Mouse (Mus musculus) lung, adult 2 months (tissue): ENCODE results near the gene Rftn1.

Source experiments
- CTCF ChIP-seq: fragments of 200-500 bp; IDR thresholded peaks from 2 replicates; pipeline ENCODE4 v1.5.1; 2011; ENCODE audit warnings: mild to moderate bottlenecking, low read length, control low read depth; ENCODE audit not compliant: insufficient read depth
- POLR2A ChIP-seq: fragments of 200-500 bp; IDR thresholded peaks from 2 replicates; pipeline ENCODE4 v1.6.1; 2011; ENCODE audit warnings: low read depth, mild to moderate bottlenecking, control low read depth, low read length, borderline replicate concordance; ENCODE audit errors: extremely low read depth

DNA sequence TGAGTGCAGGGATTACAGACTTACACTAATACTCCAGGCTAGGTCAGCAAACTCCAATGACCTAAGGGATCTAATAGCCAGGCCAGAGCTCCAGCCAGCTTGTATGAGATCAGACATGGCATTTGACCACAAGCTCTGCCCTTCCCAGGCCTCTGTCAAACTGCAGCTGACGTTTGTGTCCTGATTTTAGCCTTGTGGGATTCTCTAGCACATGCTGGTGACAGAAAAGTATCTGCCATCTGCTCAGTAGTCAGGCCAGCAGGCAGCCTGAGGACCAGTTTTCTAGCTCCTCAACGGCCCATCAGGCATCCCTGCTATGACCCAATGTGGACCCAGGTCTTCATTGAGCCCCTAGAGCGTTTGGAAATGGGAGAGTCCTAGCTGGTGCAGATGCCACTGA, 188.3 kb downstream of the Rftn1 start:
- no peak for TF ChIP-seq CTCF
- no peak for TF ChIP-seq POLR2A
